Mouse (Mus musculus): Measurements from ENCODE around the gene Gm17349.

GRCm38 (mm10) chr15:99667544-99667943 lies 37.7 kb downstream of the Gm17349 start:
- TF ChIP-seq GATA1 (IDR thresholded peaks at IDR 0.05; ENCODE audit: low read depth, low read length) = no peak
- no peak for TF ChIP-seq EP300 (IDR thresholded peaks at IDR 0.05; ENCODE audit: low read depth in 1 of 2, low read length in 2 of 2)
- no peak for TF ChIP-seq POLR2AphosphoS5 (IDR thresholded peaks at IDR 0.05; ENCODE audit: borderline replicate concordance, low read depth, low read length)
- TF ChIP-seq POLR2A (IDR thresholded peaks at IDR 0.05; ENCODE audit: control insufficient read depth in 1 of 2, insufficient read depth in 1 of 2, low read depth in 1 of 2, low read length in 2 of 2, poor library complexity in 1 of 2) = no peak
- peak in 2 of 3 experiments; percentile 24 to 53; a peak in 4 of 6 replicates for TF ChIP-seq CTCF (IDR thresholded peaks at IDR 0.05 in 2 of 3, conservative IDR thresholded peaks at IDR 0.05 in 1 of 3; ENCODE audit: control insufficient read depth in 1 of 3, insufficient read depth in 1 of 3, low read depth in 2 of 3, low read length in 3 of 3, poor library complexity in 1 of 3, severe bottlenecking in 1 of 3)
- TF ChIP-seq ZKSCAN1 (IDR thresholded peaks at IDR 0.05; ENCODE audit: low read depth, low read length) = no peak
- no peak for TF ChIP-seq TAL1 (IDR thresholded peaks at IDR 0.05; ENCODE audit: low read length)
- TF ChIP-seq POLR2AphosphoS2 (IDR thresholded peaks at IDR 0.05; ENCODE audit: low read length) = no peak
- TF ChIP-seq BHLHE40 (IDR thresholded peaks at IDR 0.05; ENCODE audit: borderline replicate concordance, low read depth, low read length) = no peak
- peak; percentile 36; the same call in 1 of the 2 replicates for TF ChIP-seq ZC3H11A (IDR thresholded peaks at IDR 0.05; ENCODE audit: low read depth, low read length)
- TF ChIP-seq UBTF (IDR thresholded peaks at IDR 0.05; ENCODE audit: borderline replicate concordance, insufficient read depth, low read depth, low read length) = no peak
- no peak for TF ChIP-seq MXI1 (IDR thresholded peaks at IDR 0.05; ENCODE audit: low read depth, low read length)

Measured in MEL (cell line).